Mouse (Mus musculus): Measurements from ENCODE around the gene Elavl2.

The Elavl2 gene

GRCm38 (mm10) chr4:91400423-91400822, at the start of gene Elavl2:
Gene Elavl2 (minus strand): TSS chr4:91400785.
- DNase-seq (ENCODE audit: low spot score in 2 of 2) = no peak

GRCm38 (mm10) chr4:91447887-91448286, 47.3 kb upstream of the Elavl2 start:
- no peak for DNase-seq (ENCODE audit: low spot score in 2 of 2)

GRCm38 (mm10) chr4:91415582-91415981, 15.0 kb upstream of the Elavl2 start:
- DNase-seq (ENCODE audit: low spot score in 2 of 2) = no peak

- no peak for DNase-seq (ENCODE audit: low spot score in 2 of 2)
Observed at GRCm38 (mm10) chr4:91405047-91405446, 4.5 kb upstream of the Elavl2 start.

GRCm38 (mm10) chr4:91399510-91400196, 932 bp downstream of the Elavl2 start:
- no peak for DNase-seq (ENCODE audit: low spot score in 2 of 2)

- DNase-seq (ENCODE audit: low spot score in 2 of 2) = no peak
Observed at GRCm38 (mm10) chr4:91391987-91392598, 8.5 kb downstream of the Elavl2 start.

- no peak for DNase-seq (ENCODE audit: low spot score in 2 of 2)
Observed at GRCm38 (mm10) chr4:91387701-91388100, 12.9 kb downstream of the Elavl2 start.

- DNase-seq (ENCODE audit: low spot score in 2 of 2) = no peak
Observed at GRCm38 (mm10) chr4:91381201-91381627, 19.4 kb downstream of the Elavl2 start.

GRCm38 (mm10) chr4:91380341-91381117, 20.1 kb downstream of the Elavl2 start:
- DNase-seq (ENCODE audit: low spot score in 2 of 2) = no peak

- DNase-seq (ENCODE audit: low spot score in 2 of 2) = no peak
Observed at GRCm38 (mm10) chr4:91379559-91379958, 21.0 kb downstream of the Elavl2 start.

- peak; percentile 87 to 89 for DNase-seq (ENCODE audit: low spot score in 2 of 2)
Observed at GRCm38 (mm10) chr4:91376317-91376910, 24.2 kb downstream of the Elavl2 start.

- DNase-seq (ENCODE audit: low spot score in 2 of 2) = no peak
Observed at GRCm38 (mm10) chr4:91375372-91375687, 25.3 kb downstream of the Elavl2 start.

GRCm38 (mm10) chr4:91374571-91375371, 25.8 kb downstream of the Elavl2 start:
- no peak for DNase-seq (ENCODE audit: low spot score in 2 of 2)

GRCm38 (mm10) chr4:91372844-91373243, 27.7 kb downstream of the Elavl2 start:
- no peak for DNase-seq (ENCODE audit: low spot score in 2 of 2)

GRCm38 (mm10) chr4:91371819-91372215, 28.8 kb downstream of the Elavl2 start:
- peak; percentile 25 to 65 for DNase-seq (ENCODE audit: low spot score in 2 of 2)

GRCm38 (mm10) chr4:91371131-91371818, 29.3 kb downstream of the Elavl2 start:
- DNase-seq (ENCODE audit: low spot score in 2 of 2) = no peak

GRCm38 (mm10) chr4:91365276-91365675, 35.3 kb downstream of the Elavl2 start:
- DNase-seq (ENCODE audit: low spot score in 2 of 2) = no peak

- no peak for DNase-seq (ENCODE audit: low spot score in 2 of 2)
Observed at GRCm38 (mm10) chr4:91363963-91364362, 36.6 kb downstream of the Elavl2 start.

GRCm38 (mm10) chr4:91362520-91362919, 38.1 kb downstream of the Elavl2 start:
- no peak for DNase-seq (ENCODE audit: low spot score in 2 of 2)

GRCm38 (mm10) chr4:91353138-91353537, 47.4 kb downstream of the Elavl2 start:
- no peak for DNase-seq (ENCODE audit: low spot score in 2 of 2)

GRCm38 (mm10) chr4:91349579-91349978, 51.0 kb downstream of the Elavl2 start:
- no peak for DNase-seq (ENCODE audit: low spot score in 2 of 2)

Measured in urinary bladder, postnatal 4 days (tissue).